Mouse (Mus musculus) liver, adult 2 months (tissue): ENCODE measurements around the gene Fgf5. TPM values are rescaled to one million over a fixed set of nuclear protein-coding genes. Genes with fewer than 3 reads are reported as not detected.

Experiments used
- DNase-seq: peaks from one replicate; pipeline ENCODE4 v3.0.0-alpha.2; 2011; ENCODE audit warnings: low read depth, low spot score; ENCODE audit errors: extremely low read depth
- H3K27ac ChIP-seq: fragments of 200-500 bp; replicated peaks from 2 replicates; pipeline ENCODE4 v1.5.1; 2012; ENCODE audit warnings: low read depth, mild to moderate bottlenecking, control low read depth, inconsistent platforms, low read length; ENCODE audit not compliant: insufficient read depth
- H3K27me3 ChIP-seq: fragments of 200-500 bp; 2 replicates; pipeline ENCODE4 v1.6.1; 2012; ENCODE audit warnings: mild to moderate bottlenecking, moderate library complexity, low read length, inconsistent platforms; ENCODE audit not compliant: control insufficient read depth, insufficient read depth
- H3K36me3 ChIP-seq: fragments of 200-500 bp; 2 replicates; pipeline ENCODE4 v1.6.1; 2012; ENCODE audit warnings: low read length, inconsistent platforms; ENCODE audit not compliant: control insufficient read depth, insufficient read depth
- H3K4me1 ChIP-seq: fragments of 200-500 bp; 2 replicates; pipeline ENCODE4 v1.6.1; 2011; ENCODE audit warnings: low read length; ENCODE audit not compliant: control insufficient read depth, insufficient read depth
- H3K4me3 ChIP-seq: fragments of 200-500 bp; 2 replicates; pipeline ENCODE4 v1.5.1; 2011; ENCODE audit warnings: low read depth, mild to moderate bottlenecking, control low read depth, low read length, moderate library complexity; ENCODE audit not compliant: insufficient read depth
- H3K79me2 ChIP-seq: fragments of 200-500 bp; 2 replicates; pipeline ENCODE4 v1.6.1; 2012; ENCODE audit warnings: inconsistent platforms, mild to moderate bottlenecking, low read length, moderate library complexity; ENCODE audit not compliant: control insufficient read depth, insufficient read depth
- H3K9ac ChIP-seq: fragments of 200-500 bp; 2 replicates; pipeline ENCODE4 v1.6.1; 2012; ENCODE audit warnings: low read depth, mild to moderate bottlenecking, control low read depth, inconsistent platforms, low read length
- CTCF ChIP-seq: fragments of 200-500 bp; IDR thresholded peaks from 2 replicates; pipeline ENCODE4 v1.5.1; 2011; ENCODE audit warnings: low read depth, low read length, control low read depth
- POLR2A ChIP-seq: fragments of 200-500 bp; IDR thresholded peaks from 2 replicates; pipeline ENCODE4 v1.6.1; 2011; ENCODE audit warnings: low read length, control low read depth; ENCODE audit not compliant: insufficient read depth; ENCODE audit errors: extremely low read depth
- WGBS: fragments of 180-500 bp; shearing (Covaris S2); methylation state at CpG from one replicate; pipeline ENCODE4 v1.1.7; 2018; 5-methylcytosine and 5-hydroxymethylcytosine counted together
- polyA plus RNA-seq: library from polyadenylated mRNA; depleted of rRNA; stranded (reverse); fragments of >200 nt; gene quantifications from 2 replicates; pipeline ENCODE4 v1.2.3, GENCODE M21; 2012
- total RNA-seq: library from RNA; depleted of rRNA; stranded (reverse); fragments of >200 nt; gene quantifications from 2 replicates; pipeline ENCODE4 v1.2.3, GENCODE M21; 2014

The Fgf5 gene
- total and polyA plus RNA-seq, 2 experiments: not detected

DNA sequence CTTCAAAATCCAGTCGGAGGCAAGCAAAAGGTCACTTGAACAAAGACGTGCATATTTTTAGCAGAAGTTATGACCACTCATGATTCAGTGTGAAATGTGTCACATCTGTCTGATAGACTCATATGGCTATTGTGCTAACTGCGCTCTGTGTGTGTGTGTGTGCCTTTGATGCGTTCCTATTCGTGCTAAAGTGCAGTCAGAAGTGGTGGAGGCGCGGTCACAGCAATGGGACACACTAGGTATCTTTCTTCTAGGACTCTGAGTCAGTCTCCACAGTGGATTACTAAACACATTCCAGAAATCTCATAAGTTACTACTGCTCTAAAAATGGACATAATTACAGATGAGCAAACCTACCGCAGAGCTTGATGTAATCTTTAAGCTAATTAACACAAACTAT, 36.7 kb downstream of the Fgf5 start:
- Histone ChIP-seq H3K36me3 (no peaks in the 10 kb centered on the region), H3K4me1 (no peaks in the 10 kb centered on the region), H3K27me3 (no peaks in the 10 kb centered on the region), H3K9ac (no peak overlapping the region), H3K4me3 (no peak overlapping the region), H3K27ac (no peak overlapping the region), H3K79me2 (no peaks in the 10 kb centered on the region)
- DNase-seq: no peak
- WGBS: 86% methylated on average over 8 of the region's 8 CpGs
- TF ChIP-seq CTCF (no peak), POLR2A (no peak)

GRCm38 (mm10) chr5:98292388-98293048, 38.5 kb downstream of the Fgf5 start:
- WGBS: 6% methylated on average over 19 of the region's 19 CpGs
- Histone ChIP-seq H3K27ac (no peak overlapping the region), H3K27me3 (no peaks in the 10 kb centered on the region), H3K4me3 (no peak overlapping the region), H3K79me2 (no peaks in the 10 kb centered on the region), H3K4me1 (no peaks in the 10 kb centered on the region), H3K9ac (no peak overlapping the region), H3K36me3 (no peaks in the 10 kb centered on the region)
- TF ChIP-seq POLR2A (no peak), CTCF (no peak)
- no peak for DNase-seq

GRCm38 (mm10) chr5:98293049-98293715, 39.2 kb downstream of the Fgf5 start:
- no peak overlapping the region for H3K27ac ChIP-seq
- no peak overlapping the region for H3K4me3 ChIP-seq
- H3K36me3 ChIP-seq: no peaks in the 10 kb centered on the region
- DNase-seq: no peak
- no peak overlapping the region for H3K9ac ChIP-seq
- no peaks in the 10 kb centered on the region for H3K4me1 ChIP-seq
- TF ChIP-seq CTCF (no peak), POLR2A (no peak)
- H3K27me3 ChIP-seq: no peaks in the 10 kb centered on the region
- H3K79me2 ChIP-seq: no peaks in the 10 kb centered on the region
- 4% methylated on average over 12 of the region's 12 CpGs for WGBS

DNA sequence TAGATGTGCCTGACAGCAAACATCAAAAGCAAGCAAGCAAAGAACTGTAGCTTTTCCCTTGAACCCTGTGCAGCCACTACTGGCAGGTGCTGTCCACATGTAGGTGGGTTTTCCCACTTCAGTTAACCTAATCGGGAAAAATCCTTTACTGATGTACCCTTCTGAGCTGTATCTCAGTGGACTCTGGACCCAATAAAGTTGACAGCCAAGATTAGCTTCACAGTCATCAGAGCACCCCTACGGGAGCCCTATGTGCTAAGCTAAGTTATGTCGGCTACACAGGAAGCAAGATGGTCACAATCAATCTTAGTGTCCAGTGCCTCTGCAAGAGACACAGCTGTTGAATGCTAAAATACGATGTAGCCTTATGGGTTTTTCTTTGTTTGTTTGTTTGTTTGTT, 46.1 kb downstream of the Fgf5 start:
- 54% methylated on average over 4 of the region's 4 CpGs for WGBS
- H3K36me3 ChIP-seq: no peaks in the 10 kb centered on the region
- no peaks in the 10 kb centered on the region for H3K27me3 ChIP-seq
- H3K4me3 ChIP-seq: no peak overlapping the region
- H3K79me2 ChIP-seq: no peaks in the 10 kb centered on the region
- TF ChIP-seq POLR2A (no peak), CTCF (no peak)
- H3K27ac ChIP-seq: no peak overlapping the region
- H3K9ac ChIP-seq: no peak overlapping the region
- H3K4me1 ChIP-seq: no peaks in the 10 kb centered on the region
- no peak for DNase-seq

DNA sequence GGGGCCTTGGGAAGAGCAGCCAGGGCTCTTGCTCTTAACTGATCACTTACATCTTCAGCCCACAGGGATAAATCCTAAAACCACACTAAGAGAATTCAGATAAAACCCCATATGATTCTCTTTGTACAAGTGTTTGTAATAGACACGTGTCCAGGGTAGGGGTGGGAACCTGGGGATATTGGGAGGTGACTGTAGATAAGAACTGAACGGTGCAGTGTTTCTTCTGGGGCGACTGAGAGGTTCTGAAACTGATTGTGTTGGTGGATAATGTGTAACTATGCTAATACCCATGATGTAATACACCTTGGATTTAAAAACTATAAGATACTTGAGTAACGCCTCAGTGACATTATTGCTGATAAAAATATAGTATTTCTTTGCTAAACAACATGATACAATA, 51.7 kb downstream of the Fgf5 start:
- Histone ChIP-seq H3K27ac (no peak overlapping the region), H3K79me2 (no peaks in the 10 kb centered on the region), H3K9ac (no peak overlapping the region), H3K4me3 (no peak overlapping the region), H3K27me3 (no peaks in the 10 kb centered on the region), H3K36me3 (no peaks in the 10 kb centered on the region), H3K4me1 (no peaks in the 10 kb centered on the region)
- no peak for TF ChIP-seq CTCF
- WGBS: 67% methylated on average over 4 of the region's 4 CpGs
- DNase-seq: no peak

GRCm38 (mm10) chr5:98306528-98306927, 52.5 kb downstream of the Fgf5 start:
- no peak for DNase-seq
- no peaks in the 10 kb centered on the region for H3K27me3 ChIP-seq
- 77% methylated on average over 9 of the region's 9 CpGs for WGBS
- H3K27ac ChIP-seq: no peak overlapping the region
- no peaks in the 10 kb centered on the region for H3K79me2 ChIP-seq
- no peaks in the 10 kb centered on the region for H3K36me3 ChIP-seq
- TF ChIP-seq CTCF (no peak), POLR2A (no peak)
- H3K9ac ChIP-seq: no peak overlapping the region
- H3K4me3 ChIP-seq: no peak overlapping the region
- no peaks in the 10 kb centered on the region for H3K4me1 ChIP-seq
